Mouse (Mus musculus): Measurements from ENCODE around the gene Irf8. TPM values are rescaled to one million over a fixed set of nuclear protein-coding genes. Genes with fewer than 3 reads are reported as not detected.

Irf8 gene
- total and polyA plus RNA-seq, 2 experiments from 2014 or later = 11.5 to 15.2 TPM

GRCm38 (mm10) chr8:120693861-120694493 is 42.2 kb upstream of the Irf8 start:
- peak overlapping the region; percentile 7; the same call in 1 of the 2 replicates for H3K4me2 ChIP-seq (ENCODE audit: low read depth, low read length)
- peak; percentile 25 for ATAC-seq (ENCODE audit: insufficient read depth, low read depth)
- 27% methylated on average over 22 of the region's 22 CpGs for WGBS
- no peaks in the 10 kb centered on the region for H3K36me3 ChIP-seq (replicated peaks; ENCODE audit: control insufficient read depth, insufficient read depth, low read length)
- no peaks in the 10 kb centered on the region for H3K9me3 ChIP-seq (replicated peaks; ENCODE audit: control insufficient read depth, low read length)
- H3K27me3 ChIP-seq (ENCODE audit: control insufficient read depth, insufficient read depth, low read length) = peaks cover 9% of the 10 kb centered on the region; the same call in 1 of the 2 replicates
- H3K4me1 ChIP-seq (ENCODE audit: control insufficient read depth, insufficient read depth) = peaks cover 7% of the 10 kb centered on the region; the same call in 1 of the 2 replicates
- no peak overlapping the region for H3K4me3 ChIP-seq (ENCODE audit: low read depth, low read length)
- TF ChIP-seq CTCF (IDR thresholded peaks at IDR 0.05; ENCODE audit: low read depth) (no peak), EP300 (IDR thresholded peaks at IDR 0.05; ENCODE audit: low read depth) (no peak)
- no peak overlapping the region for H3K27ac ChIP-seq (ENCODE audit: low read depth)
- DNase-seq (ENCODE audit: low spot score) = no peak
- no peak overlapping the region for H3K9ac ChIP-seq (replicated peaks; ENCODE audit: low read depth, low read length)

GRCm38 (mm10) chr8:120696401-120697153 is 39.6 kb upstream of the Irf8 start:
- H3K4me2 ChIP-seq (ENCODE audit: low read depth, low read length) = no peak overlapping the region
- DNase-seq (ENCODE audit: low spot score) (peak; percentile 50), ATAC-seq (ENCODE audit: insufficient read depth, low read depth) (peak; percentile 56)
- H3K4me3 ChIP-seq (ENCODE audit: low read depth, low read length) = no peak overlapping the region
- H3K9me3 ChIP-seq (replicated peaks; ENCODE audit: control insufficient read depth, low read length) = no peaks in the 10 kb centered on the region
- no peak for TF ChIP-seq EP300 (IDR thresholded peaks at IDR 0.05; ENCODE audit: low read depth)
- H3K27me3 ChIP-seq (ENCODE audit: control insufficient read depth, insufficient read depth, low read length) = peaks cover 6% of the 10 kb centered on the region; the same call in 1 of the 2 replicates
- no peak overlapping the region for H3K9ac ChIP-seq (replicated peaks; ENCODE audit: low read depth, low read length)
- no peaks in the 10 kb centered on the region for H3K36me3 ChIP-seq (replicated peaks; ENCODE audit: control insufficient read depth, insufficient read depth, low read length)
- peak overlapping the region; percentile 23 for H3K27ac ChIP-seq (ENCODE audit: low read depth)
- H3K4me1 ChIP-seq (ENCODE audit: control insufficient read depth, insufficient read depth) = peaks cover 14% of the 10 kb centered on the region; the same call in 1 of the 2 replicates
- WGBS = 21% methylated on average over 13 of the region's 13 CpGs

GRCm38 (mm10) chr8:120697154-120697978 is 38.8 kb upstream of the Irf8 start:
- Histone ChIP-seq H3K9me3 (replicated peaks; ENCODE audit: control insufficient read depth, low read length) (no peaks in the 10 kb centered on the region), H3K36me3 (replicated peaks; ENCODE audit: control insufficient read depth, insufficient read depth, low read length) (no peaks in the 10 kb centered on the region), H3K9ac (replicated peaks; ENCODE audit: low read depth, low read length) (no peak overlapping the region), H3K4me3 (ENCODE audit: low read depth, low read length) (no peak overlapping the region), H3K4me1 (ENCODE audit: control insufficient read depth, insufficient read depth) (peaks cover 14% of the 10 kb centered on the region; the same call in 1 of the 2 replicates), H3K27me3 (ENCODE audit: control insufficient read depth, insufficient read depth, low read length) (peaks cover 6% of the 10 kb centered on the region; the same call in 1 of the 2 replicates), H3K27ac (ENCODE audit: low read depth) (peak overlapping the region; percentile 23), H3K4me2 (ENCODE audit: low read depth, low read length) (no peak overlapping the region)
- DNase-seq (ENCODE audit: low spot score) (no peak), ATAC-seq (ENCODE audit: insufficient read depth, low read depth) (no peak)
- no peak for TF ChIP-seq EP300 (IDR thresholded peaks at IDR 0.05; ENCODE audit: low read depth)
- WGBS = 51% methylated on average over 17 of the region's 17 CpGs

- no peak for DNase-seq (ENCODE audit: low spot score)
- H3K9me3 ChIP-seq (replicated peaks; ENCODE audit: control insufficient read depth, low read length) = no peaks in the 10 kb centered on the region
- H3K4me2 ChIP-seq (ENCODE audit: low read depth, low read length) = no peak overlapping the region
- H3K9ac ChIP-seq (replicated peaks; ENCODE audit: low read depth, low read length) = no peak overlapping the region
- ATAC-seq (ENCODE audit: insufficient read depth, low read depth) = no peak
- H3K27me3 ChIP-seq (ENCODE audit: control insufficient read depth, insufficient read depth, low read length) = peaks cover 6% of the 10 kb centered on the region; the same call in 1 of the 2 replicates
- H3K36me3 ChIP-seq (replicated peaks; ENCODE audit: control insufficient read depth, insufficient read depth, low read length) = no peaks in the 10 kb centered on the region
- peaks cover 14% of the 10 kb centered on the region; the same call in 1 of the 2 replicates for H3K4me1 ChIP-seq (ENCODE audit: control insufficient read depth, insufficient read depth)
- H3K27ac ChIP-seq (ENCODE audit: low read depth) = no peak overlapping the region
- no peak overlapping the region for H3K4me3 ChIP-seq (ENCODE audit: low read depth, low read length)
- TF ChIP-seq EP300 (IDR thresholded peaks at IDR 0.05; ENCODE audit: low read depth) (no peak), CTCF (IDR thresholded peaks at IDR 0.05; ENCODE audit: low read depth) (peak; percentile 45)
Measured at GRCm38 (mm10) chr8:120697979-120698272, 38.2 kb upstream of the Irf8 start.

- no peak overlapping the region for H3K4me2 ChIP-seq (ENCODE audit: low read depth, low read length)
- WGBS = 71% methylated on average over 7 of the region's 7 CpGs
- H3K27ac ChIP-seq (ENCODE audit: low read depth) = peak overlapping the region; percentile 70
- no peak overlapping the region for H3K4me3 ChIP-seq (ENCODE audit: low read depth, low read length)
- peaks cover 14% of the 10 kb centered on the region; the same call in 1 of the 2 replicates for H3K4me1 ChIP-seq (ENCODE audit: control insufficient read depth, insufficient read depth)
- peaks cover 6% of the 10 kb centered on the region; the same call in 1 of the 2 replicates for H3K27me3 ChIP-seq (ENCODE audit: control insufficient read depth, insufficient read depth, low read length)
- no peak for ATAC-seq (ENCODE audit: insufficient read depth, low read depth)
- TF ChIP-seq CTCF (IDR thresholded peaks at IDR 0.05; ENCODE audit: low read depth) = no peak
- TF ChIP-seq EP300 (IDR thresholded peaks at IDR 0.05; ENCODE audit: low read depth) = no peak
- no peaks in the 10 kb centered on the region for H3K9me3 ChIP-seq (replicated peaks; ENCODE audit: control insufficient read depth, low read length)
- no peaks in the 10 kb centered on the region for H3K36me3 ChIP-seq (replicated peaks; ENCODE audit: control insufficient read depth, insufficient read depth, low read length)
- DNase-seq (ENCODE audit: low spot score) = no peak
- no peak overlapping the region for H3K9ac ChIP-seq (replicated peaks; ENCODE audit: low read depth, low read length)
Measured at GRCm38 (mm10) chr8:120698426-120698825, 37.7 kb upstream of the Irf8 start.

Measured in heart, postnatal 0 days (tissue).